Mouse (Mus musculus) heart, postnatal 0 days (tissue): ENCODE results near the gene Tmem143. TPM values are rescaled to one million over a fixed set of nuclear protein-coding genes. Genes with fewer than 3 reads are reported as not detected.
A peak's percentile ranks its signal among the peaks of the same experiment; 100 is the strongest.

Experiments used
- ATAC-seq: fragments of 200-750 bp; cut with Nextera tagmentation; 2 replicates; pipeline ENCODE4 v1.8.0; 2017; ENCODE audit warnings: low read depth, moderate number of reproducible peaks, moderate library complexity; ENCODE audit not compliant: insufficient read depth
- DNase-seq: peaks from one replicate; pipeline ENCODE4 v3.0.0-alpha.2; 2016; ENCODE audit warnings: low spot score
- H3K27ac ChIP-seq: fragments of 300-500 bp; sonication (generic); 2 replicates; pipeline ENCODE4 v1.5.1; 2014; ENCODE audit warnings: low read depth, mild to moderate bottlenecking
- H3K27me3 ChIP-seq: fragments of 300-500 bp; sonication (generic); 2 replicates; pipeline ENCODE4 v1.6.1; 2014; ENCODE audit warnings: low read length, mixed read lengths; ENCODE audit not compliant: control insufficient read depth, insufficient read depth
- H3K36me3 ChIP-seq: fragments of 300-500 bp; sonication (generic); replicated peaks from 2 replicates; pipeline ENCODE4 v1.6.1; 2014; ENCODE audit warnings: low read length, mixed read lengths; ENCODE audit not compliant: control insufficient read depth, insufficient read depth
- H3K4me1 ChIP-seq: fragments of 300-500 bp; sonication (generic); 2 replicates; pipeline ENCODE4 v1.6.1; 2014; ENCODE audit warnings: antibody characterized with exemption; ENCODE audit not compliant: control insufficient read depth, insufficient read depth
- H3K4me2 ChIP-seq: fragments of 300-500 bp; sonication (generic); 2 replicates; pipeline ENCODE4 v1.6.1; 2014; ENCODE audit warnings: low read depth, mild to moderate bottlenecking, low read length, moderate library complexity
- H3K4me3 ChIP-seq: fragments of 300-500 bp; sonication (generic); 2 replicates; pipeline ENCODE4 v1.5.1; 2014; ENCODE audit warnings: low read depth, low read length
- H3K9ac ChIP-seq: fragments of 300-500 bp; sonication (generic); replicated peaks from 2 replicates; pipeline ENCODE4 v1.6.1; 2014; ENCODE audit warnings: low read depth, low read length, mixed read lengths
- H3K9me3 ChIP-seq: fragments of 300-500 bp; sonication (generic); replicated peaks from 2 replicates; pipeline ENCODE4 v1.6.1; 2016; ENCODE audit warnings: low read length; ENCODE audit not compliant: control insufficient read depth
- CTCF ChIP-seq: IDR thresholded peaks from 2 replicates; pipeline ENCODE4 v1.5.1; 2016; ENCODE audit warnings: antibody characterized with exemption, control low read depth, low read depth
- EP300 ChIP-seq: IDR thresholded peaks from 2 replicates; pipeline ENCODE4 v1.6.1; 2016; ENCODE audit warnings: antibody characterized with exemption, low read depth
- WGBS: fragments of 180-500 bp; shearing (Covaris S2); extraction: QIAGEN DNeasy Blood & Tissue Kit; methylation state at CpG from one replicate; pipeline ENCODE4 v1.1.7; 2014; 5-methylcytosine and 5-hydroxymethylcytosine counted together
- polyA plus RNA-seq: library from polyadenylated mRNA; unstranded; fragments of >200 nt; fragmentation: Nextera tagmentation; extraction: Ambion mirVana; gene quantifications from 2 replicates; pipeline ENCODE4 v1.2.1, GENCODE M21; 2015
- total RNA-seq: library from RNA; depleted of rRNA; stranded (reverse); fragments of >200 nt; gene quantifications from 2 replicates; pipeline ENCODE4 v1.2.3, GENCODE M21; 2014; ENCODE audit warnings: low replicate concordance

Tmem143 gene
- total and polyA plus RNA-seq, 2 experiments from 2014 or later, result 11.7 to 124 TPM

DNA sequence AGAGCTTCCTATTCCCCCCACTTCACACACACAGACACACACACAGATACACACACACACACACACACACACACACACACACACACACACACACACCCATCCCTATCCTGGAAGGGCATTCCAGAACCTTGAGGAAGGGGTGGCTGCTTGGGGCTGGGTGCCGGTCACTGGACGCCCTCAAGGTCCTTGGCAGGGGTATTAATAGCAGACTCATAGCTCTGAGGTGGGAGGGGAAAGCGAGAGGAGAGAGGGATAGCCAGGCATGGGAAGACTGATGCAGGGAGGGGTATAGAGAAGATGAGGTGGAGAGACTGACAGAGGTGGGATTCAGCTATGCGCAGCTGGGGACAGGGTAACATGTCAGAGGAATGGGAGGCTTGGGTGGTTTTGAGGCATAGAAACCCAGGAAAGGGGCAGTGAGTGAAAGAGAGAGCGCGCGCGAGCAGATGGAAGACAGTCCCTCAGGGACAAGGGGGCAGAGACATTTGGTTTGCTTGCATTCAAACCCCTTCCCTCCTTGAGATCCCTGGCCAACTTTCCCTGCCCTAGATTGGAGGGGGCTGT lies 27.6 kb upstream of the Tmem143 start:
- H3K4me1 ChIP-seq, result peaks cover 21% of the 10 kb centered on the region
- peak overlapping the region; percentile 22; the same call in 1 of the 2 replicates for H3K4me3 ChIP-seq
- DNase-seq, result peak; percentile 50
- 10% methylated on average over 8 of the region's 8 CpGs for WGBS
- H3K27me3 ChIP-seq, result peaks cover 39% of the 10 kb centered on the region
- no peaks in the 10 kb centered on the region for H3K9me3 ChIP-seq
- TF ChIP-seq EP300 (no peak), CTCF (no peak)
- peak overlapping the region; percentile 48 for H3K4me2 ChIP-seq
- H3K27ac ChIP-seq, result no peak overlapping the region
- no peak overlapping the region; the same call in 1 of the 2 replicates for H3K9ac ChIP-seq
- H3K36me3 ChIP-seq, result no peaks in the 10 kb centered on the region; the same call in 1 of the 2 replicates
- ATAC-seq, result no peak

DNA sequence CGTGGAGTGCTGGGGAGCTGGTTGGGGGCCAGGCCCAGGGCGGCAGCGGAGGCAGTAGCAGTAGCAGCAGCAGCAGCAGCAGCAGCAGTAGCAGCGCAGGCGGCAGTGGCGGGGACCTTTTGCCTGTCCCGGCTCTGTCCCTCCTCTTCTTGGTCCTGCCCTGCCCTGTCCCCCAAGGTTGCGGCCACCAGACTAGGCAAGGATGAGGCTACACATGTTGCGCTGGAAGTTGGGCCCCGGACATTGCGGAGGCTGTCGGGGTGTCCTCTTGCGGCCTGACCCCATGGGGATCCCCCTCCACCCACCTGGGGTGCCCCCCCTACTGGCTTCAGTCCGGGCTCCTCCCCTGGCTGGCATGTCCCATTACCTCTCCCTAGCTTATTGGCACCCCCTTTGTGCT lies 27.0 kb upstream of the Tmem143 start:
- DNase-seq (no peak), ATAC-seq (no peak)
- Histone ChIP-seq H3K27me3 (peaks cover 39% of the 10 kb centered on the region), H3K9ac (no peak overlapping the region; the same call in 1 of the 2 replicates), H3K4me3 (peak overlapping the region; percentile 22; the same call in 1 of the 2 replicates), H3K36me3 (peaks cover 6% of the 10 kb centered on the region), H3K27ac (no peak overlapping the region), H3K4me2 (peak overlapping the region; percentile 48), H3K9me3 (no peaks in the 10 kb centered on the region), H3K4me1 (peaks cover 27% of the 10 kb centered on the region)
- 5% methylated on average over 14 of the region's 14 CpGs for WGBS
- TF ChIP-seq EP300 (no peak), CTCF (no peak)

DNA sequence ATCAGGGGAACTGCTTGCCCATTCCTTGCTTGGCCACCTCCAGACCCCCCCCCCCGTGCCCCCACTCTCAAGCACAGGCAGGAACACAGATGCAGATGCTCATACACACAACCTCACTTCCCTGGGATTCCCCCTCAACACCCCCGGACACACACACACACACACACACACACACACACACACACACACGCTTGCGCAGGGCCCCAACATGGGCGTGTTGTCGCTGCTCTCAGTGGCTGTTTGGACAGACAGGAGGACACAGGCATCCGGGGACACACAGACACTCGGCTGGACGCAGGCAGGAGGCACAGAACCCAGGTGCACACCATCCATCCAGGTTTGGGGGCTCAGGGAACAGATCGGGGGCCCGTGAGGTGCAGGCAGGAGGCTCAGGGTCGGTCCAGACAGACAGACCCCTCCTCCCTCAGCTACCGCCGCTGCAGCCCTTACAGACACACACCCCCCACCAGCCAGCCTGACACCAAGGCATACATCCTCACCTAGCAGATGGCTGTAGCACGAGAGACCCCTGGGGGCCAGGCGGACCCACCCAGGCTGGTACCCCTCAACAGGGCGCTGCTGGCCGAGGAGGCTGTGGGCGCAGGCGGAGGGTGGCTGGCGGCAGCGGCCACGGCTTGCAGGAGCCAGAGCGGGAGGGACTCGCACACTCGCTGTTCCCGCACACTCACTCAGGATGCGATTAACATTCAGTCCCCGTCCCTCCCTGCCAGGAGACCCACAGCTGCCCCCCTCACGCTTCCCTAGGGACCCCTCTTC lies 26.3 kb upstream of the Tmem143 start:
- 2% methylated on average over 25 of the region's 30 CpGs for WGBS
- Histone ChIP-seq H3K27me3 (peaks cover 39% of the 10 kb centered on the region), H3K4me2 (peak overlapping the region; percentile 48), H3K9me3 (no peaks in the 10 kb centered on the region), H3K36me3 (peaks cover 11% of the 10 kb centered on the region), H3K4me1 (peaks cover 27% of the 10 kb centered on the region), H3K4me3 (peak overlapping the region; percentile 22; the same call in 1 of the 2 replicates), H3K27ac (no peak overlapping the region), H3K9ac (no peak overlapping the region; the same call in 1 of the 2 replicates)
- DNase-seq (no peak), ATAC-seq (no peak)
- TF ChIP-seq EP300, result no peak
- TF ChIP-seq CTCF, result no peak

DNA sequence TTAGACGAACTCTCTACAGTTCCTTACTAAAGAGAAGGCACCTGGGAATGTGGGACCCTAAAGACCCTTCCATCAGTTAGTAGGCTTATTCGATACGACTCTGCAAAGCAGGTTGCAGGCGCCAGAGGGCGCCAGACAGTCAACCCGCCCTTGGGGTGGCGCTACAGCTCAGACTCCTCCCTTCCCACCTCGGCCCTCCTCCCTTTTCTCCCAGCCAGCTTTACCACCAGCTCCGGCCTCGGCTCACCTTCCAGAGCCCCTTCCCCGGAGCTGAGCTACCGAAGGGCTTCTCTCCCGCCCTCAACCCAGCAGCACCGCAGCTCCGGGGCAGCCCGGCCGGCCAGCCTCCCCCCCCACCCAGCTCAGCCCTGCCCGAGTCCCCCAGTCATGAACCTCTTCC lies 24.1 kb upstream of the Tmem143 start, which contains the start of gene Kdelr1:
Kdelr1 (plus strand) TSS at position 149 of the 400 bp plus-strand sequence.
- under 1% methylated on average over 18 of the region's 18 CpGs for WGBS
- Histone ChIP-seq H3K4me3 (peak within 1 kb of the TSS; percentile 78), H3K9ac (peak within 1 kb of the TSS; percentile 94), H3K4me2 (peak within 1 kb of the TSS; percentile 75), H3K9me3 (no peaks in the 10 kb centered on the region), H3K36me3 (peaks cover 31% of the 10 kb centered on the region), H3K27ac (peak within 1 kb of the TSS; percentile 92), H3K27me3 (peaks cover 31% of the 10 kb centered on the region), H3K4me1 (peaks cover 27% of the 10 kb centered on the region)
- no peak for TF ChIP-seq EP300
- peak; percentile 89 for TF ChIP-seq CTCF
- ATAC-seq (peak; percentile 82), DNase-seq (peak; percentile 92)

DNA sequence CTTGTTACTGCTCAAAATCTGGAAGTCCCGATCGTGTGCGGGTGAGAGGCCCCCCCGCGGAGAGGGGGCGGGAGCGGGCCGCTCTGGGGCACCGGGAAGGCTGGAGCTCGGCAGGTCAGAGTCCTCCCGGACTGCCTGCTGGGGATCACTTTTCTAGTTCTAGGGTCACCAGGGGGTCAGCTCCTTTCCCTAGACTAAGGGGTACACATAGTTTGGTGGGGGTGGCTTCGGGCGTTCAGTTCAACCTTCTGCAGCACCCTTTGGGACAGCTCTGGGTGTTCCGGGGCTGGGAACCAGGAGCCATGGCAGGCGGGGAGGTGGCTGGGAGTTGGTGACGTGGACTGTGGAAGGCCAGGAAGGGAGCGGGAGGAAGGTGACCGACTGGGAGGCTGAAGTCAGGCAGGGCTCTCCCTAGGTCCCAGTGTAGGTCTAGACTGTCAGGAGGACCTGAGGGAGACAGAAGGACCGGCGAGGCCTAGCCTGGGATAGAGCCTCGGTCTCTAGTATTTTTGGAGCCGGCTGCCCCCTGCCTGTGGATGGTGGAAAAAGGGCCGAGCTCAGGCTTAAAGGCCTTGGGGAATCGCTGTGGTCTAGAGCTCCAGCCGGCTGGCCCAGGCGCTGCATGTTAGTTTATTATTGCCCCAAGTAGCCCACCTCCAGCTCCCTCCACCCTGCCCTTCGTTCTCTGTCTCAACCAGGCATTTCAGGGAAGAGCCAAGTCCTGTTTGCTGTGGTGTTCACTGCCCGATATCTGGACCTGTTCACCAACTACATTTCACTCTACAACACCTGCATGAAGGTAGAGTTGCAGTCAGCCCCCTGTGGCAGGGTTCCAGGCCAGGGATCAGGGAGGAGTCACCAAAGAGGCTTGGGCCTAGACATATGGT lies 23.4 kb upstream of the Tmem143 start:
- ATAC-seq (peak; percentile 62), DNase-seq (peak; percentile 34)
- H3K4me2 ChIP-seq, result peak overlapping the region; percentile 75
- peaks cover 27% of the 10 kb centered on the region for H3K4me1 ChIP-seq
- peak overlapping the region; percentile 92 for H3K27ac ChIP-seq
- H3K27me3 ChIP-seq, result peaks cover 24% of the 10 kb centered on the region
- TF ChIP-seq EP300 (no peak), CTCF (peak; percentile 16; the same call in 1 of the 2 replicates)
- peaks cover 36% of the 10 kb centered on the region for H3K36me3 ChIP-seq
- peak overlapping the region; percentile 94 for H3K9ac ChIP-seq
- H3K9me3 ChIP-seq, result no peaks in the 10 kb centered on the region
- WGBS, result 1% methylated on average over 28 of the region's 28 CpGs
- peak overlapping the region; percentile 78 for H3K4me3 ChIP-seq
